Mouse (Mus musculus): ENCODE measurements around the gene Zeb2. TPM values are rescaled to one million over a fixed set of nuclear protein-coding genes. Genes with fewer than 3 reads are reported as not detected.
A peak's percentile ranks its signal among the peaks of the same experiment; 100 is the strongest.

Zeb2 gene
- polyA plus RNA-seq, 1 experiment: 25.6 TPM

GRCm38 (mm10) chr2:45055926-45056325 lies 61.3 kb downstream of the Zeb2 start:
- H3K27ac ChIP-seq (ENCODE audit: insufficient read depth, low read depth, low read length): peak overlapping the region; percentile 47; the same call in 1 of the 2 replicates
- H3K4me1 ChIP-seq (ENCODE audit: control insufficient read depth, insufficient read depth, low read length): peaks cover 29% of the 10 kb centered on the region
- 66% methylated on average over 6 of the region's 6 CpGs for WGBS

GRCm38 (mm10) chr2:45055034-45055615 lies 62.1 kb downstream of the Zeb2 start:
- Histone ChIP-seq H3K4me1 (ENCODE audit: control insufficient read depth, insufficient read depth, low read length) (peaks cover 24% of the 10 kb centered on the region), H3K4me3 (ENCODE audit: insufficient read depth, low read depth, low read length) (no peak overlapping the region), H3K27ac (ENCODE audit: insufficient read depth, low read depth, low read length) (peak overlapping the region; percentile 73), H3K27me3 (replicated peaks; ENCODE audit: control insufficient read depth, insufficient read depth, low read length) (no peaks in the 10 kb centered on the region), H3K36me3 (ENCODE audit: control insufficient read depth, insufficient read depth, low read length) (no peaks in the 10 kb centered on the region)
- WGBS: 52% methylated on average over 8 of the region's 8 CpGs
- TF ChIP-seq POLR2A (IDR thresholded peaks at IDR 0.05; ENCODE audit: low read depth, low read length): no peak
- no peak for TF ChIP-seq CTCF (conservative IDR thresholded peaks at IDR 0.05; ENCODE audit: insufficient read depth, insufficient read length, low read depth, low read length)
- no peak for DNase-seq

More at GRCm38 (mm10) chr2:45055926-45056325, 61.3 kb downstream of the Zeb2 start:
- no peak for DNase-seq
- Histone ChIP-seq H3K27me3 (replicated peaks; ENCODE audit: control insufficient read depth, insufficient read depth, low read length) (no peaks in the 10 kb centered on the region), H3K4me3 (ENCODE audit: insufficient read depth, low read depth, low read length) (no peak overlapping the region), H3K36me3 (ENCODE audit: control insufficient read depth, insufficient read depth, low read length) (no peaks in the 10 kb centered on the region)
- TF ChIP-seq CTCF (conservative IDR thresholded peaks at IDR 0.05; ENCODE audit: insufficient read depth, insufficient read length, low read depth, low read length): no peak
- TF ChIP-seq POLR2A (IDR thresholded peaks at IDR 0.05; ENCODE audit: low read depth, low read length): no peak

- H3K36me3 ChIP-seq (ENCODE audit: control insufficient read depth, insufficient read depth, low read length): no peaks in the 10 kb centered on the region
- H3K27me3 ChIP-seq (replicated peaks; ENCODE audit: control insufficient read depth, insufficient read depth, low read length): no peaks in the 10 kb centered on the region
- 52% methylated on average over 11 of the region's 11 CpGs for whole genome bisulfite sequencing
- H3K4me1 ChIP-seq (ENCODE audit: control insufficient read depth, insufficient read depth, low read length): peaks cover 25% of the 10 kb centered on the region
- no peak for DNase-seq
- no peak overlapping the region for H3K4me3 ChIP-seq (ENCODE audit: insufficient read depth, low read depth, low read length)
- no peak for TF ChIP-seq POLR2A (IDR thresholded peaks at IDR 0.05; ENCODE audit: low read depth, low read length)
- TF ChIP-seq CTCF (conservative IDR thresholded peaks at IDR 0.05; ENCODE audit: insufficient read depth, insufficient read length, low read depth, low read length): no peak
- H3K27ac ChIP-seq (ENCODE audit: insufficient read depth, low read depth, low read length): peak overlapping the region; percentile 24
These were observed 62.8 kb downstream of the Zeb2 start for GRCm38 (mm10) chr2:45054070-45055025.

GRCm38 (mm10) chr2:45052587-45052986 lies 64.6 kb downstream of the Zeb2 start:
- DNase-seq: no peak
- no peaks in the 10 kb centered on the region for H3K36me3 ChIP-seq (ENCODE audit: control insufficient read depth, insufficient read depth, low read length)
- no peak overlapping the region for H3K4me3 ChIP-seq (ENCODE audit: insufficient read depth, low read depth, low read length)
- H3K27me3 ChIP-seq (replicated peaks; ENCODE audit: control insufficient read depth, insufficient read depth, low read length): no peaks in the 10 kb centered on the region
- H3K27ac ChIP-seq (ENCODE audit: insufficient read depth, low read depth, low read length): no peak overlapping the region
- WGBS: 53% methylated on average over 4 of the region's 4 CpGs
- peaks cover 29% of the 10 kb centered on the region for H3K4me1 ChIP-seq (ENCODE audit: control insufficient read depth, insufficient read depth, low read length)
- TF ChIP-seq POLR2A (IDR thresholded peaks at IDR 0.05; ENCODE audit: low read depth, low read length) (no peak), CTCF (conservative IDR thresholded peaks at IDR 0.05; ENCODE audit: insufficient read depth, insufficient read length, low read depth, low read length) (no peak)

GRCm38 (mm10) chr2:45051321-45051720 lies 65.9 kb downstream of the Zeb2 start:
- no peak overlapping the region for H3K27ac ChIP-seq (ENCODE audit: insufficient read depth, low read depth, low read length)
- H3K27me3 ChIP-seq (replicated peaks; ENCODE audit: control insufficient read depth, insufficient read depth, low read length): no peaks in the 10 kb centered on the region
- no peak for DNase-seq
- H3K36me3 ChIP-seq (ENCODE audit: control insufficient read depth, insufficient read depth, low read length): no peaks in the 10 kb centered on the region
- no peak for TF ChIP-seq CTCF (conservative IDR thresholded peaks at IDR 0.05; ENCODE audit: insufficient read depth, insufficient read length, low read depth, low read length)
- TF ChIP-seq POLR2A (IDR thresholded peaks at IDR 0.05; ENCODE audit: low read depth, low read length): no peak
- WGBS: 26% methylated on average over 2 of the region's 2 CpGs
- H3K4me1 ChIP-seq (ENCODE audit: control insufficient read depth, insufficient read depth, low read length): peaks cover 37% of the 10 kb centered on the region
- H3K4me3 ChIP-seq (ENCODE audit: insufficient read depth, low read depth, low read length): no peak overlapping the region

GRCm38 (mm10) chr2:45049923-45050322 lies 67.3 kb downstream of the Zeb2 start:
- Histone ChIP-seq H3K4me1 (ENCODE audit: control insufficient read depth, insufficient read depth, low read length) (peaks cover 31% of the 10 kb centered on the region), H3K36me3 (ENCODE audit: control insufficient read depth, insufficient read depth, low read length) (no peaks in the 10 kb centered on the region), H3K27ac (ENCODE audit: insufficient read depth, low read depth, low read length) (no peak overlapping the region), H3K27me3 (replicated peaks; ENCODE audit: control insufficient read depth, insufficient read depth, low read length) (no peaks in the 10 kb centered on the region), H3K4me3 (ENCODE audit: insufficient read depth, low read depth, low read length) (no peak overlapping the region)
- 65% methylated on average over 4 of the region's 4 CpGs for WGBS
- TF ChIP-seq POLR2A (IDR thresholded peaks at IDR 0.05; ENCODE audit: low read depth, low read length) (no peak), CTCF (conservative IDR thresholded peaks at IDR 0.05; ENCODE audit: insufficient read depth, insufficient read length, low read depth, low read length) (no peak)
- no peak for DNase-seq

GRCm38 (mm10) chr2:45049279-45049678 lies 67.9 kb downstream of the Zeb2 start:
- Histone ChIP-seq H3K4me3 (ENCODE audit: insufficient read depth, low read depth, low read length) (no peak overlapping the region), H3K36me3 (ENCODE audit: control insufficient read depth, insufficient read depth, low read length) (no peaks in the 10 kb centered on the region), H3K27ac (ENCODE audit: insufficient read depth, low read depth, low read length) (no peak overlapping the region), H3K4me1 (ENCODE audit: control insufficient read depth, insufficient read depth, low read length) (peaks cover 30% of the 10 kb centered on the region), H3K27me3 (replicated peaks; ENCODE audit: control insufficient read depth, insufficient read depth, low read length) (no peaks in the 10 kb centered on the region)
- WGBS: 47% methylated on average over 2 of the region's 2 CpGs
- TF ChIP-seq POLR2A (IDR thresholded peaks at IDR 0.05; ENCODE audit: low read depth, low read length): no peak
- TF ChIP-seq CTCF (conservative IDR thresholded peaks at IDR 0.05; ENCODE audit: insufficient read depth, insufficient read length, low read depth, low read length): no peak
- peak; percentile 75 for DNase-seq
